Mouse (Mus musculus) thymus, adult 2 months (tissue): Measurements from ENCODE around the gene Troap.
A peak's percentile ranks its signal among the peaks of the same experiment; 100 is the strongest.

Experiments
- CTCF ChIP-seq: fragments of 200-500 bp; IDR thresholded peaks from 2 replicates; pipeline ENCODE4 v1.5.1; 2012; ENCODE audit warnings: mild to moderate bottlenecking, control low read depth, low read length, moderate library complexity, borderline replicate concordance; ENCODE audit not compliant: control insufficient read depth, poor library complexity, insufficient read depth; ENCODE audit errors: extremely low read depth
- POLR2A ChIP-seq: fragments of 200-500 bp; IDR thresholded peaks from 2 replicates; pipeline ENCODE4 v1.6.1; 2012; ENCODE audit warnings: mild to moderate bottlenecking, low read length, control low read depth, moderate library complexity; ENCODE audit not compliant: control insufficient read depth, poor library complexity, insufficient read depth; ENCODE audit errors: extremely low read depth

DNA sequence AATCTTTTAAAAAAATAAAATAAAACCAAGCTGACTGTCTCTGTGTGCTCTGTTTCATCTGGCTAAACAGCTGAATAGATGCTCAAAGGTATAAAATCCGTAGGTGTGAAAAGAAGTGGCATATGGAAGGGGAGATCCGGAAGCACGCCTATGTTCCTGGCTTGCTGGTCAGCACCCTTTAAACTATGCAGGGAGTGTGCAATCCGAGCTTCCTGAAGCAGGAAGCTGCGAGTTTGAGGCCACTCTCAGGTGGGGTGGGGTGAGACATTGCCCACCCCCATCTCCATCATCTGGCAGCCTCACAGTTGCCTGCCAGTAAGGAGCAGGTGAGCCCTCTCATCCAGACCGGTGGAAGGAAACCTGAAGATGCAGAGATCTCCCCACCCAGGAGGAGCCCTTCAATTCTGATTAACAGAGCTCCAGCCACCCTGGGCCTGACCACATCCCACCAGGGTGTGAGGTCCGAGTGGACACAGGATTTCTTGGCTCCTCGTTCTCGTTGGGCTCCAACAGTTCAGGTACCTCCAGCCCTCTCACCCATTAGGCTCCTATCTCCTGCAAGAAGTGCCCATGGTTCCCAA, at the start of gene Troap:
- TF ChIP-seq POLR2A (no peak), CTCF (peak; percentile 12; the same call in 1 of the 2 replicates)
